Mouse (Mus musculus) CD8-positive naive resting alpha-beta T cell, adult 2 months (primary cell): ENCODE data around the gene Cldn13.
"Not testable (repeated sequence)": the region's sequence is repeated elsewhere in the genome, so short reads cannot be mapped to it uniquely, and the experiment has no call there.

Experiments used
- DNase-seq, 2 experiments: peaks; one replicate each; pipeline ENCODE4 v3.0.0; 2022; ENCODE audit warnings: low read depth in 2 of 2, low spot score in 2 of 2

The Cldn13 gene

GRCm38 (mm10) chr5:134934666-134935065 is 19.3 kb upstream of the Cldn13 start:
- DNase-seq: no peak

- not testable (repeated sequence) for DNase-seq
Observed at GRCm38 (mm10) chr5:134933686-134934085, 18.4 kb upstream of the Cldn13 start.

- peak; percentile 63 for DNase-seq
Observed at GRCm38 (mm10) chr5:134933281-134933680, 18.0 kb upstream of the Cldn13 start.

DNA sequence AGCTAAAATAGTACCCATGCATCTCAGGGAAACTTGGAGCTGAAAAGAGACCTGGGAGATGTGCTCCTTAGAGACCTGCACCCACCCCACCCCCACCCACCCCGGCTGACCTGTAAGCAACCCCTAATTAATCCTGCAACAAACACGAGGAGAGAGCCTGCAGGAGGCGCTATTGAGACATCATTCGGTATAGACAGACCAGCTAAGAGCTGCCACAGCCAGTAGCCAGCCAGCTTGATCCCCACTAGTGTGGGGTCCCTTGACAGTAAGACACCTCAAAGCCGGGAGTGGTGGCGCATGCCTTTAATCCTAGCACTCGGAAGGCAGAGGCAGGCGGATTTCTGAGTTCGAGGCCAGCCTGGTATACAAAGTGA is 17.6 kb upstream of the Cldn13 start:
- DNase-seq: peak; percentile 51 to 66

- DNase-seq: peak; percentile 74 to 89
Observed at GRCm38 (mm10) chr5:134932179-134932902, 17.0 kb upstream of the Cldn13 start, which contains the start of gene Mettl27. Gene Mettl27, plus strand, starts transcription at chr5:134932368.

DNA sequence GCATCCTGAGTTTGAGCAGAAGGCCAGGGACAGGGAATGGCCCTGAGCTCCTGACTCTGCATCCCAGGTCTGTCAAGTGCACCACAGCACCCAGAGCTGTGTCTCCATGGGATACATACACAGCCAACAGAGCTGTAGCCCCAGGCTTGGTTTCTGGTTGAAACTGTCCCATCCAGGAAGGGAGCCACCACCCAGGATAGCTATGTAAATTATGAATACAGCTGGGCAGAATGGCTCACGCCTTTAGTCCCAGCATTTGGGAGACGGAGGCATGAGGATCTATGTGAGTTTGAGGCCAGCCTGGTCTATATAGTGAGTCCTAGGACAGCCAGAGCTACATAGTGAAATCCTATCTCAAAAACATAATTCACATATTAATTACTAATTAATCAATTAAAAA is 14.7 kb upstream of the Cldn13 start:
- no peak for DNase-seq

- no peak for DNase-seq
Observed at GRCm38 (mm10) chr5:134926726-134927125, 11.4 kb upstream of the Cldn13 start.

DNA sequence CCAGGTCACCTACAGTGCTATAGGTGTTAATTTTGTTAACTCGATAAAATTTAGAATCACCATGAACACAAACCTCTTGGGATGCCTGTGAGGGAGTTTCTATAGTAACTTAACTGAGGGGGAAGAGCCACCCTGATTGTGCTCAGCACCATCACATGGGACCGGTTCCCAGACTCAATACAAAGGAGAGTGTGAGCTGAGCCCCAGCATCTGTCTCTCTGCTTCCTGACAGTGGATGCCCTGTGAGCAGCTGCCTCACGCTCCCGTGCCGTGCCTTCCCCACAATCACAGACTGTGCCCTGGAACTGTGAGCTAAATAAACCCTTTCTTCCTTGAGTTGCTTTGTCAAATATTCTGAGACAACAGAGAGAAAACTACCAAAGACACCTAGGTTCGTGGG is 7.8 kb upstream of the Cldn13 start:
- no peak for DNase-seq

GRCm38 (mm10) chr5:134921106-134921505 is 5.8 kb upstream of the Cldn13 start:
- no peak for DNase-seq

DNA sequence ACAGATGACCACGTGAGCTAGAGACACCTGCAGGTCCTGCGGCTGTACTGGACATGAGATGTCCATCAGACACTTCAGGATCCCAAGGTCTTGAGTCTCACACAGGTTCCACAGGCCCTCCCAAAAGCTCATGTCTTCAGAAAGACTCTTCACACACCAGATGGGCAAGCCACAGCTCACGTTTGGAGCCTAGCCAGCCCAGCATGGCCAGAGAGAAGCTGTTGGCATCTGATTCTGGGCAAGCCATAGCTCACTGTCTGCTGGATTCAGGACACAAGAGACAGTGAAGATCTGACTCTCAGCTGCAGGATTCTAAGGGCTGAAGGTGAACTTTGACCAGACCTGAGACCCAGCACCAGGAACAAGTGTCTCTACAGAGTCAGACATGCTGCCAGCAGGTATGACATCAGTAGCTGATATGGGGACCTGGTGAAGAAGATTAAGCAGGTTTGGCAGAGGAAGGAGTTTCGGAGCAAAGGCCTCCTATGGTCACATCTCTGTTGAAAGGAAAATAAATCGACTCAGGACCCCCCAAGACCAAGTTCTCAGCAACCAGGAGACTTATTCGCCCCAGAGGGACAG is 4.9 kb upstream of the Cldn13 start:
- DNase-seq: no peak

DNA sequence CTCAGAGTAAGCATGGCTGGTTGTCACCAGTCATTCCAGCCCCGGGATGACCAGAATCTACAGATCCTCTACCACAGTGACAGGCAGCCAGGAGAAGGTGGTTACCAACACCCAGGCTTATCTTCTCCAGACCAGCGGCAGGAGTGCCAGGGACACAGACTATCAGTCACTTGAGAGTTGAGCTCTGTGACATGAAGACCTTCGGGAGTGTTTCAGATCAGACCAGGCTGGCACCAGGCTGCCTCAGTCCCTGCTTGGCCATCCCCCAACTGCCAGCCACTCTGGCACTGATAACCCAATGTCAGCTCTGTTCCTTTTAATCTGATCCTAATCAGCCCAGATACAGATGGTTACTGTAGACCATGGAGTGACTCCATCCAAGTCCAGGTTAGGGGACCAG is 3.8 kb upstream of the Cldn13 start:
- no peak for DNase-seq

DNA sequence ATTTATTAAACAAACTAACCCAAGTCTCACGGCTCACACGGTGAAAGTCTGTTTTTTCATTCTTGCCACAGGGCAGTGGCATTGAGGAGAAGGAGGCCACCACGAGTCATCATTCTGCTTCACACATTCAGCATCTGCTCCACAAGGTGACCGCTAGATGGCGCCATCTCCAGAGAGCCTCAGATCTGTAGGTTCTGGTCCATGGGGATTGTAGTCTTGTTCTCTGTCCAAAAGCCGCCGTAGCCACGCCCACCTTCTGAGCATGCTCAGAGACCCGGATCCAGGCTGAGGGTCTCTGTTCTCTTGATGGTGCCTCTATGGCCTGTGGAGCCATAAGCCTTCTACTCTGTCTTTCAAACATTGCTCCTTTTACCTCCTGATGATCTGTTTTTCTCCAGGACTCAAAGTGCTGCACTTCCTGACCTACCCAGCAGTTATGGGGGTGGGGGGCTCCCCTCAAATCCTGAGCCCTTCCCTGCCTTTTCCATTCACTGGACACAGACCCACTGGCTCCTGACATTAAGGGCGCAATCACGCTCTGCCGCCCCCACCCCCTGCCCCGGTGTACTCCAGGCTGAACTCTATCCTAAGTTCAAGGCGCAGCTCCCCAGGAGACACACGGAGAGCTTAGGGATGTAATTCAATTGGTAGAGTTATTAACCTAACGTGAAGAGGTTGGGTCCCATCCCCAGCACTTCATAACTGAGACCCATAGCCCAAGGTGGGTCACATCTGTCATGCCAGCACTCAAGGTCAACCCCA is 2.9 kb upstream of the Cldn13 start:
- peak; percentile 53 to 62 for DNase-seq

DNA sequence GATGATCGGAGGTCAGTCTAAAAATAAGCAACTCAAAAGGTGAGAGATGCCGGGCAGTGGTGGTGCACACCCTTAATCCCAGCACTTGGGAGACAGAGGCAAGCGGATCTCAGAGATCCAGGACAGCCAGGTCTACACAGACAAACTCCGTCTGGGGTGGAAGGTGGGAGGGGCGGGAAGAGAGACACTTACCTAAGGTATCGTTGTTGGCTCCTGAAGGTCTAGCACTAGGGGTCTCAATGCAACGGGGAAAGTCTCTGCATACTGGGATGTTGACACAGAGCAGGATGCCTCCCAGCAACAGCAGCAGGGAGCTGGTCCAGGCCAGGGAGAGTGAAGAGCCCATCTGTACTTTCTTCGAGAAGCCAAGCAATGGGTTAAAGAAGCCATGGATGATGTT is 816 bp downstream of the Cldn13 start:
- no peak for DNase-seq

DNA sequence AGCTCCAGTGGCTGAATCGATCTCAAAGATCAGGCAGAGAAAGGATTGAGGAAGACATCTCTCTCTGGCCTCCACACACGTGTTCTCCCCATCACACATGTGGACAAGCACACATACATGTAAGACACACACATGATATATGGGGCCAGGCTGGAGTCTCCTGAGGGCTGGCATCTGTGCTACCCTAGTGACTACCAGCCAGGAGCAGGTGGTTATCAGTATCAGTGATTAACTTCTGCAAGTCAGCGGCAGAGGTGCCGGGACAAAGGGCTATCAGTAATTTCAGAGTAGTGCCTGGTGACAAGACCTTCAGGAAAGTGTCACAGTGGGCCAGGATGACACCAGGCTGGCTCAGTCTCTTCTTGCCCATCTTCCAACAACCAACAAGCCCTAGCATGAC is 1.6 kb downstream of the Cldn13 start:
- DNase-seq: no peak

- no peak for DNase-seq
Observed at GRCm38 (mm10) chr5:134913352-134913751, 2.0 kb downstream of the Cldn13 start.

- DNase-seq: no peak
Observed at GRCm38 (mm10) chr5:134911901-134912300, 3.4 kb downstream of the Cldn13 start.

- peak; percentile 77 to 88 for DNase-seq
Observed at GRCm38 (mm10) chr5:134907135-134907534, 8.2 kb downstream of the Cldn13 start.

- DNase-seq: no peak
Observed at GRCm38 (mm10) chr5:134906633-134907032, 8.7 kb downstream of the Cldn13 start, which contains the start of gene Tmem270. Gene Tmem270, minus strand, starts transcription at chr5:134906733.

DNA sequence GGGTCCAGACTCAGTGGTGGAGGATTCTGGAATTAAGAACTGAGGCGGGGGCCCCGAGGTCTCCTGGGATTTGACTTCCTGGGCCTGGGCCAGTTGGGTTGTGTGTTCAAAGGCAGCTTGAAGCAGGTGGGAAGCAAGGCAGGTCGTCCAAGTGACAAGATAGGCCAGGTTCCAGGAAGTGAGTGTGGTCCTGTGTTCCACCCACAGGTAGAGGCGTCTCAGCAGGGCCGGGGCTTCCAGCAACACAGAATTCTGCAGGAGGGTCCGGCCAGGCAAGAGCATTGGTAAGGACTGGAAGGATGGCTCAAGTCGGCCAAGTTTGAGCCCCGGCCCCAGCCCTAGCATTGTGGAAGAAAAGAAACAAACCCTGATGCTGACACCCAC is 13.7 kb downstream of the Cldn13 start:
- no peak for DNase-seq

GRCm38 (mm10) chr5:134901012-134901643 is 14.2 kb downstream of the Cldn13 start:
- DNase-seq: no peak

- DNase-seq: no peak
Observed at GRCm38 (mm10) chr5:134897596-134897995, 17.7 kb downstream of the Cldn13 start.

DNA sequence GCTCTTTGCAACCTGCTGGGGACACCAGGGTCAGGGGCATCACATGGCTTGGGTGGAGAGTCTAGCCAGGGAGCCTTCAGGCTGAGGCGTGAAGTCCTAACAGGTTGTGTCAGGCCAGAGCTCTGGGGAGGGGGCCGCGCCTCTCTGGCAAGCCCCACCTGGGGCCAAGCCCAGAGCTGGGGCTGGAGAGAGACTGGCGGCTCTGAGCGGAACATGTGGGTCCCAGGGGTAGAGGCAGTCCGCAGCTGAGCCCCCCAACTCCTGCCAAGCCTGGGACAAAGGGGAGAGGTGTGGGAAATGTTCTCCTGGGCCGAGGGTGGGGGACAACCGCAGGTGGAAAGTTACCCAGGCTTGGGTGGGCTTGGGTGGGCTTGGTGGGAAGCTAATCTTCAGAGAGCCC is 18.4 kb downstream of the Cldn13 start:
- no peak for DNase-seq
